Mouse (Mus musculus) right cerebral cortex, postnatal 36 days (tissue): ENCODE results near the gene Hmgn3.

Source experiments
- DNase-seq, 2 experiments: peaks; one replicate each; pipeline ENCODE4 v3.0.0; 2022; ENCODE audit warnings: low spot score in 2 of 2, mixed read lengths in 1 of 2

The Hmgn3 gene

DNA sequence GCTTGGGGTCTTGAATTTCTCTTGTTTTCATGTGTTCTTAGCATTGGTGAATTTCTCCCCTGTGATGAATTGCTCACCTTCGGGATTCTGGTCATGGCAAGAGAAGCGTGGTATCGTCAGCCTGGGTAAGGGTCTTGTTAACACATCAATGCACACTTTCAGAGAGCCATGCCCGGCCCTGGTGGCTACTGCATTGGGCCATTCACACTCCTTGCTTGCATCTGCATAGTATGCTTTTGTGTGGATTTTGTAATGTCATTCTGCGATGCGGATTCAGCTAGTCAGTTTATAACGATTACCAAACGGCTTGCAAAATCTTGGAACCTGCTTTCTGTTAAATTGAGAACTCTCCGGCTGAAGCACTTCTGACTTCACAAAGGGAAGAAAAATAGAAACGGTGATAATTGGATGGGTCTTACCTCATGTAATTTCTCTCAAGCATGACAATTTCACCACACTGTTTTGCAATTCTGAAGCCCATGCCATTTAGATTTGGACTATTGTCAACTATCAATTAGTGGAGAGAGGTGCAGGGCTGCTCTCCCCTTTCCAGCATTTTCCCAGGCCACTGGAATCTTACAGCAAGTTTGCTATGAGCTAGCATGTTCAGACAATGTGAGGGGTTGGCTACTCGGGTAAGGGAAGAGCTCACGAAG lies 47.7 kb downstream of the Hmgn3 start:
- DNase-seq, result no peak

DNA sequence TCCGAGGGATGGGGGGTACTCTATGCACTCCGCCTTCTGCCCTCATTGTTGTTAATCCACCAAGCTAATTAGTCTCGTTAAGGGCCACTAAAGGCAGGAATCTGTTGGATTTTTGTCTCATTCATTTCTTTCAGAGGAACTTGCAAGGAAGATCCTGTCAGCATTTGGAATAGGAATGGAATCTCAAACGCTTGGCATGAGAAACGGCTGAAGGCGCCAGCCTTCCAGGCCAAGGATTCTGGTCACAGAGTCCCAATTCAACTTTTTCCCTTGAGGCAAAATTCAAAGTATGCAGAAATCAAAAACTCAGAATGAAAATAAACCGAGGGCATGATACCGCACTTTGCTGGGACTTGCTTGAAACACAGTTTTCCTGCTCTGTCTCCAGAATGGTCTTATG lies 48.7 kb downstream of the Hmgn3 start:
- no peak for DNase-seq

DNA sequence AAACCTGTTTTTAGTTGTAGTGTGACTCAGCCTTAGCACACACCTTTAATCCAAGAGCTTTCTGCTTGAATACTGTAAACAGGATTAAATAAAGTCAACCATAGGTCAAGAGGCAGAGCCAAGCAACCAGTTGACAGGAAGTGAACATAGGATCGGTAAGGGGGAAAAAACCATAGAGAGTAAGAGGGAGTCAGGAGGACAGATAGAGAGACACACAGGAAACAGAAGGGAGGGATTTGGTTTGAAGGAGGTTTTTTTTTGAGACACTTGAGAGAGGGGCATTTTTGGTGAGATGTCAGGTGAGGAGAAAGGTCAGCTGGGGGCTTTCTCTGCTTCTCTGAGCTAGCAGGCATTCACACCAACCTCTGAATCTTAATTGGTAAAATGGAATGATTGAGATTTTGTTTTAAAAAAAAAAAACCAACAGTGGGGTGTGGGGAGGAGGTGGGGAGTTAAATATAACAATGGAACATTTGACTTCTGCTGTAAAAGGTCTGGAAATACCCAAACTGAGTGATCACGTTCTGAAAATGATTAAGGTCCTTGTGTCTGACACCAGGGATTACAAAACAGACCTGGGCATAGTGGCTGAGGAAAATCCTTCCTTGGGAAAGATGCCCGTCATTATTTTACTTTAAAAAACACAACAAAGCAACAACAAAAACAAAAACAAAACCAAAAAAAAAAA lies 51.7 kb downstream of the Hmgn3 start:
- DNase-seq, result no peak

DNA sequence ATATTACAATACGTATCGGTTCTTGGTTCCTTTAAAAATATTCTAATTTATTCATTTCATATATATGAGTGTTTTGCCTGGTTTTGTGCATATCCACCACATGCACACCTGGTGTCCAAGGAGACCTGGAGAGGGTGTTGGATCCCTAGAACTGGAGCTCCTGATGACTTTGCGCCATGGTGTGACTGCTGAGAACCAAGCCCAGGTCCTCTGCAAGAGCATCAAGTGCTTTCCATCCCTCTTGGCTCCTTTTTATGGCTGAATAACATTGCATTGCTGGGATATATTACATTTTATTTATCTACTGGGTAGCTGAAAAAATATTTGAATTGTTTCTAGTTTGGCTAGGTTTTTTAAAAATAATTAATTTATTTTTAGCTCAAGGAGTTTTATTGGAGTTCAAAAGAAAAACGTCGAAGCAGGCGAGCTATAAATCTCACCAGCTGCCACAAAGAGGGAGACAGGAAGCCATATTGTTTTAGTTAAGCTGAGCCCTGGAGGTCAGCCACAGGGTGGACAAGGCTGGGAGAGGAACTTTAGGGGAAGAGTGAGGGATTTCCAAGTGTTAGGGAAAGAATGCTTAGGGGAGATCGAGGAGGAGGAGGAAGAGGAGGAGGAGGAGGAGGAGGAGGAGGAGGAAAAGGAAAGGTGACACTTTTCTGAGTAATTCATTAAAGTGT lies 62.6 kb downstream of the Hmgn3 start:
- no peak for DNase-seq

DNA sequence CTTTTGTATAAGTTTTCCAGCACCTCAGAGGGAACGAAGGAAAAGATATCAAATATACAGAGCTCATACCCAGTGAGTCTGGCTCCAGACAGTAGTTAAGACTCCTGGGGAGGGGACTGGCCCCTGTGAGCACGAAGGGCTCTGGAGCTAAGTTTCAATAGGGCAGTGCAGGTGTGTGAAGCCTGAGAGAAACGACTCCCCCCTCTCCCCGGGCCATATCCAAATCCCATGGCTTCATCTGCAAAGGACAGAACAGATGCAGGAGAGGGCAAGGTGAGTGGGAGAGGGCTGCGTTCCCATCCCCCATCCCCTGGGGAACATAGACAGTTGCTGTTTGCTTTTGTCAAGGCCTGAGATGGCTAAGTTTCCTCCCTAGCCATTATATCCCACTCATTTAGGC lies 63.4 kb downstream of the Hmgn3 start:
- DNase-seq, result no peak

DNA sequence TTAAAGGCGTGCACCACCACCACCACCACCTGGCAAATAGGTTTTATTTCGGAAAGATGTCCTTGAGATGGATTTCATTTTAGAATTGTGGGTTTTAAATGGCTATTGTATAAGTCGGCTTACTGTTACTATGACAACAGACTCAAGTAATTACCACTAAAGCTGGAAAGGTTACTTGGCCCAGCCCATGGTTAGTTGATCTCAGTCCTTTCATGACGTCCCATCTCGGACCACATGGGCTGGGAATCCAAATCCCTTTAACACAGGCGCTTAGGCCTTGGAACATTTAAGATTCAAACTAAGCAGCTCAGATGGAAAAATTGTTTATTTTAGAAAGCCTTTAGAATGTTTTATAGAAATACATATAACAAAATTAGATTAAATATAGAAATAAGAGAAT lies 64.2 kb downstream of the Hmgn3 start:
- DNase-seq, result no peak

DNA sequence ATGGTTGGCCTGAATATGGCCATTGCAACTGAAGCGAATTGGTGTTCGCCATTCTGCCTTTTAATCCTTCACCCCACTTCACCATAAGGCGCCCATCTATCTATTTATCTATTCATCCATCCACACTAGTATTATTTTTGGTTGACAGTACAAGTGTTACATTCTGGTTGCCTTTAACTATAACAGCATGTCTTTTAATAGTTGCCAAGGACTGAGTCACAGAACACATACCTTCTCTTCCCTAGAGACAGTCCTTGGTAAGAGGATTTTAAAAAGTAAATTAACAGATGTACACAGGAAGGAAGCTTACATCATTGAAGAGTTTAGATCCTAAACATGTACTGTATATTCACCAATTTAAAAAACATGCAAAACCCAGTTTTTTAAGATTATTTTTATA lies 66.8 kb downstream of the Hmgn3 start:
- no peak for DNase-seq

DNA sequence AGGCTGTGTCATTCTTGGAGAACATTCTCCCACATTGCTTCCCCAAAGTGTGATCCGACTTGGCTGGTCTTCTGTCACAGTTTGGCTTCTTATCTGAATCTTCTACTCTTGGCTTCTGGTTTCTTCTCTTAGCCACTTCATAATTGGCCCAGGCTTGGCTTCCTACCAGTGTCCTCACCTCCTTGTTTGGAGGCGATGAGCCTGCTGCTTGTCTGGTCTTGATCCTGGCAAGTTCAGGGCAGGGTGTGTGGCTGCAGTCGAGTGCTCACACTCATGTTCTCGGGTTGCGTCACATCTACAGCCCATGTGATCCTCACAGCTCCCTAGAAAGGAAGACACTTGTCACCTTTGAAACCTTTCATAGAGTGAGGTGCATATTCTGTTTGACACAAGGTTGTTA lies 78.2 kb downstream of the Hmgn3 start:
- no peak for DNase-seq

DNA sequence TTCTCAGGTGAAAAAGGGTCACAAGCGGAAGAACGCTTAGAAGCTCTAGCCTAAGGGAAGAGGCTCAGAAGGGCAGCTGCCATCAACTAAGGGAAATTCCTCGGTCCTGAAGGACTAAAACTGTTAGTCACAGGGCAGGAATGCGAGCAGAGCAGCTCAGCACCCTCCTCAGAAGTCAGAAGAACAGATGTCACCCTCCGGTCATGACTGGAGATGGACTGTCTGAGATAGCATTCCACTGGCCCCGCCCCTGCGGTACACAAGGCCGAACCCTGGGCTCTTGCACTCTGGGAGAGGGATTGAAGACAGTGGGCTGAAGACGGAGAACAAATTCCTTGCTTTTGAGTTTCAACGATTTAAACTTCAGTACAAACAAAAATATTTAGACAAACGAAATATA lies 85.2 kb downstream of the Hmgn3 start:
- DNase-seq, result no peak
